Mouse (Mus musculus) lung, postnatal 0 days (tissue): ENCODE measurements around the gene Vegfb.

Experiments used
- CTCF ChIP-seq: IDR thresholded peaks from 2 replicates; pipeline ENCODE4 v1.5.1; 2016; ENCODE audit warnings: antibody characterized with exemption, mild to moderate bottlenecking
- EP300 ChIP-seq: IDR thresholded peaks from 2 replicates; pipeline ENCODE4 v1.6.1; 2016; ENCODE audit warnings: antibody characterized with exemption, mild to moderate bottlenecking, control low read depth

DNA sequence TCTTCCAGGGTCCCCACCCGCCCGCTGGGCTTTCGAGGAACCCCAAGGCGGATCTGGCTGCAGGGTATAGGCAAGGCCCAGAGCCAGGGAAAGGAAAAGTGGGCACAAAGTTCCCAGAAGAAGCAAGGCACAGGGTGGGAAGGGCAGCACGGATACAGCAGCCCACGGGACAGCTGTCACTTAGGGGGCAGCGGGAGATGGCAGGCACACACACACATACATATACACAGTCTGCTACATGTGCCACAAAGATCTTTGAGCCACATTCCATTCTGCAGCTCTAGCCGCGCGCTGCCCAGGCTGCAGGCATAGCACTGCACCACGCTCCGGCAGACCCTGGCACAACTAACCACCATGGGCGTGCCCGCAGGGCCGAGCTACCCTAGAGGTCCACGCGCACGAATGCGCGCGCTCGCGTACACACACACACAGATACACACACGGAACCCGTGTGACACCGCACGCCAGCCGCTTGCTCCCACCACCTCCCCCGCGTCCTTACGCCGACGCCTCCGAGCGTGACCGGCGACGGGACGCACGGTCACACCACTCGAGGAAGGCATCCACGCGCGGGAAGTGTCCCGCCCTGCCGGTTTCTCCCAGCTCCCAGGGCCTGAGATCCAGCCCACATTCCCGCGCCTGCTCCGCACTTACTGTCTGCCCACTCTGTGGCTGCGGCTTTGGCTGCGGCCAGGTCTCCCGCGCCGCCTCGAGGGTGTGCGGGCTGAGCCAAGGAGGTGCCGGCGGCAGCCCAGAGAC lies 53.8 kb downstream of the Vegfb start:
- TF ChIP-seq CTCF (no peak), EP300 (no peak)
